ENCODE assay signal across 8 mouse cellular contexts in the genomic region with DNA sequence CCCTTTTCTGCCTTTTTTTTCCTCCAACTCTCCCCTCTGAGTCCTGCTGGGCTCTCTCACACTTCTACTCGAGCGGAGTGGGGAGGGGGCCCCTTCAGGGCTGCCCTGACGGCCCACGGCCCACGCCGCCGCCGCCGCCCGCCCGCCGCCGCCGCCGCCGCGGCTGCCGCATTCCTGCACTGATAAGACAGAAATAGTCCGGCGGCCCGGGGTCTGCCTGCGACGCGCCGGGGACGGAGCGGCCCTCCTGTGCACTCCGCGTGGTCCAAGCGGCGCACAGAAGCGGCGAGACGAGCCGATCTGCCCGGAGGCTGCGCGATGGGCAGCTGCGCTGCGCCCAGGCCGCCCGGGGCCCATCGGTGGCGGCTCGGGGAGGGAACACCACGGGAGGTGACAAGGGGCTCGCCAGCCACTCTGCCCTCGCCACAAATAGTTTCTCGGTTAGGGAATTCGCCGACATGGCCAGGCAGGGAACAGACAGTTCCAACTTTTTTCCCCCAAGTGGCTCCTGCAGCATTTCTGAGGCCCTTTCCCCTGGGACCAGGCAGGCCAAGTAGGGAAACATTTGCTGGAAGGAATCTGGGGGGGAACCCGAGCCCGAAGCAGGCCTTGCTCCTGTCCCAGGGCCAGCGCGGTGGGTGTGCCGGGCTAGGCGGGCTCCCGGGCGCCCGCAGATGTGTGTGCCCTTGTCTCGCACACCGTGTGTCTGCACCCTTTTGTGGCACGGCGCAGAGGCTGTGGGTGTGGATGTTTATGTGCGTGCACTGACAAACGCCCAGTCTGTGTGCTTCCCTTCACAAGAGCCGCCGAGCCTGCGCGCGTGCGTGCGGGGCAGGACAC. TPM values are rescaled to one million over a fixed set of nuclear protein-coding genes. Genes with fewer than 3 reads are reported as not detected.
A peak's percentile ranks its signal among the peaks of the same experiment; 100 is the strongest.
DNase-seq lines count a peak whose midpoint lies in the region; ATAC-seq and TF ChIP-seq lines count a peak whose summit lies in the region.

No protein-coding gene starts in this region.

- peak overlapping the region; percentile 87 for H3ac ChIP-seq in C2C12 (ENCODE audit: control insufficient read depth, insufficient read length, low read depth)

- under 1% methylated on average over 70 of the region's 73 CpGs for WGBS in embryonic facial prominence, embryonic 12.5 days
- under 1% methylated on average over 73 of the region's 73 CpGs for WGBS in heart, embryonic 14.5 days
- WGBS in small intestine, adult 2 months = under 1% methylated on average over 73 of the region's 73 CpGs

- no peaks in the 10 kb centered on the region for H3K27me3 ChIP-seq in C2C12 (ENCODE audit: control insufficient read depth, insufficient read depth, insufficient read length)
- no peaks in the 10 kb centered on the region for H3K27me3 ChIP-seq in embryonic facial prominence, embryonic 12.5 days
- H3K27me3 ChIP-seq in heart, embryonic 14.5 days (ENCODE audit: control insufficient read depth, insufficient read depth, low read length) = no peaks in the 10 kb centered on the region
- H3K27me3 ChIP-seq in small intestine, adult 2 months (ENCODE audit: control insufficient read depth, insufficient read depth, low read length) = peaks cover 22% of the 10 kb centered on the region

- H3K4me3 ChIP-seq in C2C12 (ENCODE audit: insufficient read depth, poor library complexity, severe bottlenecking) = peak overlapping the region; percentile 38
- peak overlapping the region; percentile 70 for H3K4me3 ChIP-seq in embryonic facial prominence, embryonic 12.5 days
- H3K4me3 ChIP-seq in heart, embryonic 14.5 days (ENCODE audit: control insufficient read depth in 1 of 2, insufficient read depth in 1 of 2, low read depth in 1 of 2, low read length in 2 of 2) = peak overlapping the region; percentile 71 to 84
- H3K4me3 ChIP-seq in small intestine, adult 2 months (ENCODE audit: low read depth, low read length) = peak overlapping the region; percentile 63

- peaks cover 17% of the 10 kb centered on the region for H3K79me2 ChIP-seq in C2C12 (ENCODE audit: control insufficient read depth, insufficient read depth)

- H3K4me2 ChIP-seq in embryonic facial prominence, embryonic 12.5 days (replicated peaks) = peak overlapping the region; percentile 73
- H3K4me2 ChIP-seq in heart, embryonic 14.5 days (ENCODE audit: low read length) = peak overlapping the region; percentile 91

- H3K9ac ChIP-seq in embryonic facial prominence, embryonic 12.5 days = peak overlapping the region; percentile 90
- peak overlapping the region; percentile 95 for H3K9ac ChIP-seq in heart, embryonic 14.5 days (ENCODE audit: low read length)

- 0 out of 2 replicates have a peak, but pooled peaks have one; percentile 2 for ATAC-seq in embryonic facial prominence, embryonic 12.5 days (ENCODE audit: insufficient number of reproducible peaks, insufficient read depth, low FRiP score, low TSS enrichment)
- peak; percentile 70 for ATAC-seq in heart, embryonic 14.5 days (ENCODE audit: insufficient number of reproducible peaks, insufficient read depth, low FRiP score, low read depth)

- no peak for TF ChIP-seq CTCF in C2C12 (IDR thresholded peaks at IDR 0.05; ENCODE audit: control insufficient read depth, insufficient read depth, insufficient read length)
- no peak for TF ChIP-seq CTCF in small intestine, adult 2 months (IDR thresholded peaks at IDR 0.05; ENCODE audit: extremely low read depth, insufficient read length, insufficient replicate concordance, low read depth, low read length)

- DNase-seq in R1 (ENCODE audit: low read depth, low spot score) = peak; percentile 70
- DNase-seq in kidney, postnatal 10 days = peak; percentile 89
- peak; percentile 83 to 92 for DNase-seq in lung, postnatal 4 days
- no peak for DNase-seq in c-Kit-positive CD71-positive TER-119-positive erythroid progenitor cells, embryonic 14.5 days (ENCODE audit: low spot score)

- H3K27ac ChIP-seq in embryonic facial prominence, embryonic 12.5 days = peak overlapping the region; percentile 100
- peak overlapping the region; percentile 99 to 100 for H3K27ac ChIP-seq in heart, embryonic 14.5 days (replicated peaks in 1 of 2; ENCODE audit: control insufficient read depth in 1 of 2, insufficient read depth in 1 of 2, low read depth in 2 of 2, low read length in 2 of 2)
- peak overlapping the region; percentile 63 for H3K27ac ChIP-seq in small intestine, adult 2 months (ENCODE audit: insufficient read depth, low read depth, low read length)

- peak; percentile 18; the same call in 1 of the 2 replicates for TF ChIP-seq POLR2A in small intestine, adult 2 months (IDR thresholded peaks at IDR 0.05; ENCODE audit: low read depth, low read length)

- no peaks in the 10 kb centered on the region for H3K9me3 ChIP-seq in embryonic facial prominence, embryonic 12.5 days
- no peaks in the 10 kb centered on the region for H3K9me3 ChIP-seq in heart, embryonic 14.5 days (ENCODE audit: control insufficient read depth, low read length)

- no peaks in the 10 kb centered on the region for H3K36me3 ChIP-seq in C2C12 (ENCODE audit: control insufficient read depth, insufficient read depth)
- H3K36me3 ChIP-seq in embryonic facial prominence, embryonic 12.5 days = no peaks in the 10 kb centered on the region
- no peaks in the 10 kb centered on the region for H3K36me3 ChIP-seq in heart, embryonic 14.5 days (ENCODE audit: control insufficient read depth, insufficient read depth, low read length)
- no peaks in the 10 kb centered on the region for H3K36me3 ChIP-seq in small intestine, adult 2 months (ENCODE audit: control insufficient read depth, insufficient read depth, low read length)

- H3K79me3 ChIP-seq in C2C12 (ENCODE audit: low read depth) = peaks cover 2% of the 10 kb centered on the region

- peaks cover 67% of the 10 kb centered on the region for H3K4me1 ChIP-seq in embryonic facial prominence, embryonic 12.5 days
- H3K4me1 ChIP-seq in heart, embryonic 14.5 days (ENCODE audit: control insufficient read depth in 2 of 2, insufficient read depth in 2 of 2, low read length in 2 of 2) = peaks cover 49 to 66% of the 10 kb centered on the region in 2 experiments
- H3K4me1 ChIP-seq in small intestine, adult 2 months (ENCODE audit: control insufficient read depth, insufficient read depth, insufficient read length, low read length) = peaks cover 21% of the 10 kb centered on the region

TF ChIP-seq in C2C12, 6 proteins besides CTCF, POLR2A, EP300 and RAD21:
- TF ChIP-seq MYOG (IDR thresholded peaks at IDR 0.05; ENCODE audit: control insufficient read depth, extremely low read depth, insufficient read length) = no peak
- TF ChIP-seq MAX (IDR thresholded peaks at IDR 0.05) = no peak
- no peak for TF ChIP-seq USF1 (IDR thresholded peaks at IDR 0.05; ENCODE audit: low read depth)
- no peak for TF ChIP-seq MYOD1 (IDR thresholded peaks at IDR 0.05; ENCODE audit: control insufficient read depth, insufficient read length, low read depth)

RNA-seq across cellular contexts. Expression of gene Chpf2, which starts 15.6 kb away (rescaled TPM):
- 37.7 TPM for polyA plus RNA-seq in C2C12 (2012; fragmentation: generic; extraction: Trizol)
- 23.0 and 24.4 TPM in 2 replicates for polyA plus RNA-seq in embryonic facial prominence, embryonic 12.5 days (2016; fragmentation: Nextera tagmentation; extraction: Ambion mirVana)
- 8.6 and 8.9 TPM in 2 replicates for polyA plus RNA-seq in heart, embryonic 14.5 days (2014; fragmentation: Nextera tagmentation; extraction: Ambion mirVana)
- polyA plus RNA-seq in small intestine, adult 2 months (2012; rRNA removed) = 19.9 and 25.7 TPM in 2 replicates

RNA-seq across cellular contexts. Expression of gene Smarcd3, which starts 22.1 kb away (rescaled TPM):
- polyA plus RNA-seq in C2C12 (2012; fragmentation: generic; extraction: Trizol) = 87.6 TPM
- polyA plus RNA-seq in embryonic facial prominence, embryonic 12.5 days (2016; fragmentation: Nextera tagmentation; extraction: Ambion mirVana) = 73.5 and 74.7 TPM in 2 replicates
- 71.0 and 78.4 TPM in 2 replicates for polyA plus RNA-seq in heart, embryonic 14.5 days (2014; fragmentation: Nextera tagmentation; extraction: Ambion mirVana)
- 8.5 and 9.0 TPM in 2 replicates for polyA plus RNA-seq in small intestine, adult 2 months (2012; rRNA removed)

RNA-seq across cellular contexts. Expression of gene Abcf2, which starts 24.9 kb away (rescaled TPM):
- polyA plus RNA-seq in C2C12 (2012; fragmentation: generic; extraction: Trizol) = 143 TPM
- 126 and 128 TPM in 2 replicates for polyA plus RNA-seq in embryonic facial prominence, embryonic 12.5 days (2016; fragmentation: Nextera tagmentation; extraction: Ambion mirVana)
- 57.4 and 60.8 TPM in 2 replicates for polyA plus RNA-seq in heart, embryonic 14.5 days (2014; fragmentation: Nextera tagmentation; extraction: Ambion mirVana)
- polyA plus RNA-seq in small intestine, adult 2 months (2012; rRNA removed) = 20.4 and 32.3 TPM in 2 replicates

RNA-seq across cellular contexts. Expression of gene 4931409K22Rik, which starts 45.5 kb away (rescaled TPM):
- not detected for polyA plus RNA-seq in C2C12 (2012; fragmentation: generic; extraction: Trizol)
- 0.10 TPM in 1 of 2 replicates, not detected in the other for polyA plus RNA-seq in embryonic facial prominence, embryonic 12.5 days (2016; fragmentation: Nextera tagmentation; extraction: Ambion mirVana)
- not detected in 2 replicates for polyA plus RNA-seq in heart, embryonic 14.5 days (2014; fragmentation: Nextera tagmentation; extraction: Ambion mirVana)
- polyA plus RNA-seq in small intestine, adult 2 months (2012; rRNA removed) = not detected in 2 replicates
